Mouse (Mus musculus) liver, adult 2 months (tissue): ENCODE measurements around the gene G6pc3.

Source experiments
- CTCF ChIP-seq: fragments of 200-500 bp; IDR thresholded peaks from 2 replicates; pipeline ENCODE4 v1.5.1; 2011; ENCODE audit warnings: low read depth, low read length, control low read depth
- POLR2A ChIP-seq: fragments of 200-500 bp; IDR thresholded peaks from 2 replicates; pipeline ENCODE4 v1.6.1; 2011; ENCODE audit warnings: low read length, control low read depth; ENCODE audit not compliant: insufficient read depth; ENCODE audit errors: extremely low read depth

DNA sequence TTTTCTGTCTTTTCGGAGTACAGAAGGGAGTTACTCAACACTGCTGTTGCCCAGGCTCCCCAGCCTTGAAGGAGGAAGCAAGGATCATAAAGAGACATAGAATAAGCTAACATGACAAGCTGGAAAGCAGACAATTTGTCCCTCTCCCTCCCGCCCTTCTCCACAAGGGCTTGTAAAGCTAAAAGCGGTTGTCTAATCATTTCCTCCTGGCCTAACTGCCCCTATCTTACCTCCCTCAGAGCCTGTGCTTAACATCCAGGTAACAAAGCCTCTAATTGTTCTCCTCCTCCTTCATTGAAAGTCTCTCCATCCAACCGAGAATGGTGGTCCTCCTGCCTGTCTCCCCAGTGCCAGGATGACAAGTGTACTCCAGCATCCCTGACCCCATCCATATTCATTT, 1.4 kb downstream of the G6pc3 start:
- TF ChIP-seq CTCF: no peak
- TF ChIP-seq POLR2A: no peak
